Mouse (Mus musculus): ENCODE data around the gene Col6a1. TPM values are rescaled to one million over a fixed set of nuclear protein-coding genes. Genes with fewer than 3 reads are reported as not detected.

Col6a1 gene
- polyA plus RNA-seq, 1 experiment from 2014 or later, result 26.4 TPM

DNA sequence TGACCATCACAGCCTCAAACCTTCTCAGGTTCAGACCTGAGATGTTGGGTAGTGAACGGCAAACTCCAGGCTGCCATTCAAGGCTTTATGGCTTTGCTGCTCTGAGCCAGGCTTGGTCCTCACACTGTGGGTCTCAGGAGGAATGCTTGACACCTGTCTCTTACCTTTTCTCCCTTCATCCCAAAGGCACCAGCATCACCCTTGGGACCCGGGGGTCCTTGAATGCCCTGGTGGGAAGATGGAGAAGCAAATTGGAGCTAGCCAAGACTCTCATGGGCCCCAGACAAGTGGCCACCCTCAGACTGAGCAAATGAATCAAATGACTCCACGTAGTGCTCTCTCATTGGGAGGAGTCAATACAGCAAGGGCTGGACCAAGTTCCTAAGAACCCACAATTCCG, 8.3 kb downstream of the Col6a1 start:
- WGBS, result 89% methylated on average over 4 of the region's 4 CpGs

DNA sequence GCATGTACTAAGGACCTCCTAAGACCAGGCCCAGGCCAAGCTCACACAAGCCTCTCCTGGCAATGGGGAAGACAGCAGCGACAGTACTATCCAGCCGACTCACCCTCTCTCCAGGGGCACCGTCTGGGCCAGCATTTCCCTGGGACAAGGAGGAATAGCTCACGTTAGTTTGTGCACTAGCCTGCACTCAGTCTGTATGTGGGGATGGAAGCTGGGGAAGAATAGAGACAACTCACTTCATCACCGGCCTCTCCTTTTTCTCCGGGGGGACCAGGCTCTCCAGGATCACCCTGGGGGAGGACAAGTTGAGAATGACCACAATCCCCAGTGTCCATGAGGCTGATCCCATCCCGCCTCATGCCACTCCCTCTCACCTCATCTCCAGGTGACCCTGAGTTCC, 8.9 kb downstream of the Col6a1 start:
- Histone ChIP-seq H3K9me3 (ENCODE audit: control insufficient read depth, low read length) (no peaks in the 10 kb centered on the region), H3K4me2 (replicated peaks) (no peak overlapping the region), H3K36me3 (replicated peaks; ENCODE audit: control insufficient read depth, insufficient read depth) (no peaks in the 10 kb centered on the region), H3K27me3 (ENCODE audit: control insufficient read depth, insufficient read depth, low read length) (no peaks in the 10 kb centered on the region), H3K9ac (no peak overlapping the region), H3K4me3 (replicated peaks; ENCODE audit: low read length) (no peak overlapping the region), H3K4me1 (replicated peaks; ENCODE audit: control insufficient read depth, insufficient read depth, low read length) (no peaks in the 10 kb centered on the region), H3K27ac (no peak overlapping the region)
- ATAC-seq (ENCODE audit: low FRiP score) (no peak), DNase-seq (ENCODE audit: low spot score) (no peak)
- 96% methylated on average over 7 of the region's 7 CpGs for WGBS

More for the DNA sequence above, 8.3 kb downstream of the Col6a1 start:
- Histone ChIP-seq H3K9ac (no peak overlapping the region), H3K27me3 (ENCODE audit: control insufficient read depth, insufficient read depth, low read length) (no peaks in the 10 kb centered on the region), H3K4me2 (replicated peaks) (no peak overlapping the region), H3K4me3 (replicated peaks; ENCODE audit: low read length) (no peak overlapping the region), H3K9me3 (ENCODE audit: control insufficient read depth, low read length) (no peaks in the 10 kb centered on the region), H3K36me3 (replicated peaks; ENCODE audit: control insufficient read depth, insufficient read depth) (no peaks in the 10 kb centered on the region), H3K4me1 (replicated peaks; ENCODE audit: control insufficient read depth, insufficient read depth, low read length) (no peaks in the 10 kb centered on the region), H3K27ac (no peak overlapping the region)
- ATAC-seq (ENCODE audit: low FRiP score) (no peak), DNase-seq (ENCODE audit: low spot score) (no peak)

DNA sequence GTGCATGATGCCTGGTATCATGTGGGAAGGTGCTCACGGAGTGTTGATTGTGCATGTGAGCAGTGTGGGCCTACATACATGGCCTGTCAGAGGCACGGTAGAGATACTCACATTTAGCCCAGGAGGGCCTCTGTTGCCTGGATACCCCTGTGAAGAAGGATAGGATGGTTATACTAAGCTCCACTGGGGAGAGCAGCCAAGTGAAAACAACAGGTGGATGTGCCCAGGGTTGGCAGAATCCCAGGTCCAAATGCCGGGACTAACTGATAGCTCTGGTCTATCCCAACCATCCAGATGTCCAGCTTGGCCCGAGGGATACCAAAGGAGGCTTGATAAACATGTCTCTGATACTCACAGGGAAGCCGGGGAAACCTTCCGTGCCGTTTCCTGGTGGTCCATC, 11.7 kb downstream of the Col6a1 start:
- Histone ChIP-seq H3K9ac (no peak overlapping the region), H3K4me2 (replicated peaks) (no peak overlapping the region), H3K4me1 (replicated peaks; ENCODE audit: control insufficient read depth, insufficient read depth, low read length) (no peaks in the 10 kb centered on the region), H3K27ac (no peak overlapping the region), H3K36me3 (replicated peaks; ENCODE audit: control insufficient read depth, insufficient read depth) (no peaks in the 10 kb centered on the region), H3K4me3 (replicated peaks; ENCODE audit: low read length) (no peak overlapping the region), H3K27me3 (ENCODE audit: control insufficient read depth, insufficient read depth, low read length) (no peaks in the 10 kb centered on the region), H3K9me3 (ENCODE audit: control insufficient read depth, low read length) (no peaks in the 10 kb centered on the region)
- ATAC-seq (ENCODE audit: low FRiP score) (no peak), DNase-seq (ENCODE audit: low spot score) (no peak)
- WGBS, result 85% methylated on average over 7 of the region's 7 CpGs

DNA sequence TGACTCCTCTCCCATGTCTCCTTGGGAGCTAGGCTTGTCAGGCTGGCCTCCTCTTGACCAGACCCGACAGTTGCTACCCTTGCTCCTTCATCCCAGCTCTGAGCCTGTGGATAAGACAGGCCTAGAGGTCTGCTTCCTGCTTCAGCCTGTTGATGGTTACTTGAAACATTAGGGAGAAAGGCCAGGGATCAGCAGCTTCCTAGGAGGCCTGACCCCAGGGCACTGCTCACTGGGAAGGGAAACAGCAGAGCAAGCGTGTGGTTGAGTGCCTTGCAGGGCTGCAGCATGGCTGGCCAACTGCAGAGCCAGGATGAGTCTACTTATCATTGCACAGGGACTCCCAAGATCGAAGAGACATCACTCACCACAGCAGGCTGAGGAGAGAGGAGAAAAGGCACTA, 13.5 kb downstream of the Col6a1 start:
- no peak for ATAC-seq (ENCODE audit: low FRiP score)
- 84% methylated on average over 3 of the region's 3 CpGs for WGBS
- Histone ChIP-seq H3K4me2 (replicated peaks) (no peak overlapping the region), H3K9me3 (ENCODE audit: control insufficient read depth, low read length) (no peaks in the 10 kb centered on the region), H3K36me3 (replicated peaks; ENCODE audit: control insufficient read depth, insufficient read depth) (no peaks in the 10 kb centered on the region), H3K27me3 (ENCODE audit: control insufficient read depth, insufficient read depth, low read length) (no peaks in the 10 kb centered on the region), H3K4me3 (replicated peaks; ENCODE audit: low read length) (no peak overlapping the region), H3K9ac (no peak overlapping the region), H3K27ac (no peak overlapping the region), H3K4me1 (replicated peaks; ENCODE audit: control insufficient read depth, insufficient read depth, low read length) (no peaks in the 10 kb centered on the region)
- DNase-seq (ENCODE audit: low spot score), result no peak

DNA sequence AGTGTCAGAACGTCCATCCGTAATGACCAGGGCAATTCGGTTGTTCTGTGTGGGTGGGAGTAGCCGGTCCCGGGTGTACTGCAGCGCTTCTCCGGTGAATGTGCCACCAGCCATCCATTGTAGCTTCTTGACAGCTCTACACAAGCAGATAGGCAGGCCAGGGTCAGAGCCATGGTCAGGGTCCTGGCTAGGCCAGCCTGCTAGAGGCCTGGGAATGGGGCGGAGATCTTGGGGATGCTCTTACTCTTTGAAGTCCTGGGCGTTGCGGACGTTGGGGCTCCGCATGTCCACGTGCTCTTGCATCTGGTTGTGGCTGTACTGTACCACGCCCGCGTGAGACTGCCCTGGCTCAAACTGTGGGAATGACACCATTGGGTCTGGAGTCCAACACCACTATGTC, 14.6 kb downstream of the Col6a1 start:
- no peak overlapping the region for H3K4me3 ChIP-seq (replicated peaks; ENCODE audit: low read length)
- H3K9ac ChIP-seq, result no peak overlapping the region
- no peaks in the 10 kb centered on the region for H3K27me3 ChIP-seq (ENCODE audit: control insufficient read depth, insufficient read depth, low read length)
- no peak for ATAC-seq (ENCODE audit: low FRiP score)
- no peak overlapping the region for H3K27ac ChIP-seq
- H3K4me1 ChIP-seq (replicated peaks; ENCODE audit: control insufficient read depth, insufficient read depth, low read length), result no peaks in the 10 kb centered on the region
- no peaks in the 10 kb centered on the region for H3K36me3 ChIP-seq (replicated peaks; ENCODE audit: control insufficient read depth, insufficient read depth)
- H3K9me3 ChIP-seq (ENCODE audit: control insufficient read depth, low read length), result no peaks in the 10 kb centered on the region
- no peak for DNase-seq (ENCODE audit: low spot score)
- H3K4me2 ChIP-seq (replicated peaks), result no peak overlapping the region
- whole genome bisulfite sequencing, result 98% methylated on average over 16 of the region's 16 CpGs

DNA sequence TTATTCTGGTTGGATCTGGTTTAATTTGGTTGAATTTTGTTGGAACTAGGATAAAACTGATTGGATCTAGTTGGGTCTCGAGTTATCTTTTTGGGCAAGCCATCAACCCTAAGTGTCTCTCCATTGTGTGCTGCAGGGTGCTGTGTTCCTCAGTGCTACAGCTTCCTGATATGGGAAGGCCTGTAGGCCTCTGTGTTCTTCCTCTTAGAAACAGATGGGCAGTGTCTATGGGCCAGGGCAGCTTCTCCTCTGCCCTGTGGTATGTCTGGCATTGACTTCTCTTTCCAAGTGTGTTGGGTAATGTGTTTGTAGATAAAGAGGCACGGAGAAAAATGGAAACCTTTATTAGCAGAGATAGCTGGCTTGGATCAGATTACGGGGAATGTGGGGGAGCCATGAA, 17.5 kb downstream of the Col6a1 start:
- 89% methylated on average over 3 of the region's 3 CpGs for WGBS
- Histone ChIP-seq H3K4me1 (replicated peaks; ENCODE audit: control insufficient read depth, insufficient read depth, low read length) (no peaks in the 10 kb centered on the region), H3K4me2 (replicated peaks) (no peak overlapping the region), H3K9me3 (ENCODE audit: control insufficient read depth, low read length) (no peaks in the 10 kb centered on the region), H3K4me3 (replicated peaks; ENCODE audit: low read length) (no peak overlapping the region), H3K9ac (no peak overlapping the region), H3K27me3 (ENCODE audit: control insufficient read depth, insufficient read depth, low read length) (no peaks in the 10 kb centered on the region), H3K27ac (no peak overlapping the region), H3K36me3 (replicated peaks; ENCODE audit: control insufficient read depth, insufficient read depth) (no peaks in the 10 kb centered on the region)
- DNase-seq (ENCODE audit: low spot score), result no peak
- ATAC-seq (ENCODE audit: low FRiP score), result no peak

DNA sequence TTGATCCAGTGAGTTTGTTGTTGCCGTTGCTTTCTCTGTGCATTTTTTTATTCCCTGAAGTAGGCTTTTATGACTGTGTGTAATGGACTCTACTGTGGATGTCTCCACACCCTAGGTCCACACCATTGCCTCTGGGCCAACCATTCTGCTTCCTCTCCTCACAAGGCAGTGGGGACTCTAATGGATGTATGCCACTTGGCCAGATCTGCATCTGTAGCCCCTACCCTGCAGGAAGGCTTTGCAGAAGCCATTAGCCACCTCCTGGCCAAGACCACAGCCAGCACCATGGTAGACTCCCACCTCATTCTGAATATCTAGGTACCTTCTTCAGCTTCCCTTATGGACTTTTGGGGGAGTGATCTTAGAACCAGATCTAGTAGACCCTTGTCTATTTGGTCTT, 18.4 kb downstream of the Col6a1 start:
- Histone ChIP-seq H3K9me3 (ENCODE audit: control insufficient read depth, low read length) (no peaks in the 10 kb centered on the region), H3K36me3 (replicated peaks; ENCODE audit: control insufficient read depth, insufficient read depth) (no peaks in the 10 kb centered on the region), H3K4me3 (replicated peaks; ENCODE audit: low read length) (no peak overlapping the region), H3K4me2 (replicated peaks) (no peak overlapping the region), H3K9ac (no peak overlapping the region), H3K4me1 (replicated peaks; ENCODE audit: control insufficient read depth, insufficient read depth, low read length) (no peaks in the 10 kb centered on the region), H3K27ac (no peak overlapping the region), H3K27me3 (ENCODE audit: control insufficient read depth, insufficient read depth, low read length) (no peaks in the 10 kb centered on the region)
- 95% methylated on average over 1 of the region's 1 CpGs for WGBS
- ATAC-seq (ENCODE audit: low FRiP score) (no peak), DNase-seq (ENCODE audit: low spot score) (no peak)

DNA sequence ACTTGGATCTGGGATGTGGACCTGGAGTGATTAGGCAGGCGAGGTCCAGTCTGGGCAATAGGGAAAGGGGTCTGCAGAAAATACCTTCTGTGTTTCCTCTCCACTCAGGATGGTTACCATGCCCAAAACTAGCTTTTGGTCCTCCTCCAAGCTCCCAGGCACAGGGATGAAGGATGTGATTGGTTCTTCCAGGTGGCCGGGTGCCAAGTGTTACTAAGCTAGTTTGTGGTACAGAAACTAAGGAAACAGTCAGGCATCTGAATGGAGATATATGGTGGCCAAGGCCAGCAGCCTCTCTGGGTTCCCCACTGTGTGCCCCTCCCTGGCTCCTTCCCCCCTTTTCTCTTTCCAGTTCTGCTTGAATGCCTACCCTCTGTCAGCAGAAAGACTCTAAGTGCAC, 19.0 kb downstream of the Col6a1 start:
- no peaks in the 10 kb centered on the region for H3K36me3 ChIP-seq (replicated peaks; ENCODE audit: control insufficient read depth, insufficient read depth)
- no peaks in the 10 kb centered on the region for H3K27me3 ChIP-seq (ENCODE audit: control insufficient read depth, insufficient read depth, low read length)
- 78% methylated on average over 2 of the region's 2 CpGs for WGBS
- H3K4me3 ChIP-seq (replicated peaks; ENCODE audit: low read length), result no peak overlapping the region
- no peaks in the 10 kb centered on the region for H3K4me1 ChIP-seq (replicated peaks; ENCODE audit: control insufficient read depth, insufficient read depth, low read length)
- H3K9me3 ChIP-seq (ENCODE audit: control insufficient read depth, low read length), result no peaks in the 10 kb centered on the region
- no peak overlapping the region for H3K4me2 ChIP-seq (replicated peaks)
- no peak overlapping the region for H3K9ac ChIP-seq
- DNase-seq (ENCODE audit: low spot score) (no peak), ATAC-seq (ENCODE audit: low FRiP score) (no peak)
- H3K27ac ChIP-seq, result no peak overlapping the region

DNA sequence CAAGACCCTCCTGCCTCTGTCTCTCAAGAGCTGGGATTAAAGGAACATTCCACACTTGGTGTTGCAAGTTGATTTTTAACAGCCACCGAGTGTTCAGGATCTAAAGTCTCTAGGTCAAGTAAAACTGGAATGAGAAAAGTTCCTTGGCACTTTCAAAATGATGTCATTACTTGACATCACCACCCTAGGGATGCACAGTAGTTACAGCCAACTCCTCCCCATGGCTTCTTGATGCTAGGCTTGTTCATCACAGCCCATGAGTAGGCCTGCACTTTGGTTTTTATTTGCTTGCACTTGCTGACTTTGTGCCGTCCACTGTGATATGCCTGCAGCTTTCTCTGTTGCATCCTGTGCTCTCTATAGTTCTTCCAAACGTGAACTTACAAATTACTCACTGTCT, 21.6 kb downstream of the Col6a1 start:
- 85% methylated on average over 3 of the region's 3 CpGs for WGBS
- Histone ChIP-seq H3K4me2 (replicated peaks) (no peak overlapping the region), H3K36me3 (replicated peaks; ENCODE audit: control insufficient read depth, insufficient read depth) (no peaks in the 10 kb centered on the region), H3K27ac (no peak overlapping the region), H3K9me3 (ENCODE audit: control insufficient read depth, low read length) (no peaks in the 10 kb centered on the region), H3K4me3 (replicated peaks; ENCODE audit: low read length) (no peak overlapping the region), H3K4me1 (replicated peaks; ENCODE audit: control insufficient read depth, insufficient read depth, low read length) (no peaks in the 10 kb centered on the region), H3K9ac (no peak overlapping the region), H3K27me3 (ENCODE audit: control insufficient read depth, insufficient read depth, low read length) (no peaks in the 10 kb centered on the region)
- no peak for ATAC-seq (ENCODE audit: low FRiP score)
- no peak for DNase-seq (ENCODE audit: low spot score)

DNA sequence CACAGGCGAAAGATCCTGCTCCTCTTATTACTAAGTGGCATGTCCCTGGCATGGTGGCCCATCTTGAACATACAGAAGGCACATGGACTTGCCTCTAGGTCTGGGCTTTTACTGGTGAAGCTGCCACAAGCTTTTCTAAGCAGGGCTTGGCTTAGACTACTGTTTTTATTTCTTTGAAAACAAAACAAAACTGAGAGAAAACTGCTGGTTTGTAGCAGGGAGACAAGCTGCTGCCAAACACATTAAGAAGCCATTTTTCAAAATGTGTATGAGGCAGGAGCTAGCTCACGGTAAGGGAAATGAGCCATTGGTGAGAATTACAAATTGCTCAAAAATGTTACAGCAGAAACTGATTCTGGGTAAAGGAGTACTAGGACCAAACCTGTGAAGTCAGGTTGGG, 24.5 kb downstream of the Col6a1 start:
- Histone ChIP-seq H3K9ac (no peak overlapping the region), H3K9me3 (ENCODE audit: control insufficient read depth, low read length) (no peaks in the 10 kb centered on the region), H3K4me1 (replicated peaks; ENCODE audit: control insufficient read depth, insufficient read depth, low read length) (no peaks in the 10 kb centered on the region), H3K4me3 (replicated peaks; ENCODE audit: low read length) (no peak overlapping the region), H3K36me3 (replicated peaks; ENCODE audit: control insufficient read depth, insufficient read depth) (no peaks in the 10 kb centered on the region), H3K4me2 (replicated peaks) (no peak overlapping the region), H3K27ac (no peak overlapping the region), H3K27me3 (ENCODE audit: control insufficient read depth, insufficient read depth, low read length) (no peaks in the 10 kb centered on the region)
- no peak for DNase-seq (ENCODE audit: low spot score)
- no peak for ATAC-seq (ENCODE audit: low FRiP score)
- 74% methylated on average over 2 of the region's 2 CpGs for WGBS

All from hindbrain, embryonic 14.5 days (tissue).